Mouse (Mus musculus): ENCODE data around the gene Ints11. TPM values are rescaled to one million over a fixed set of nuclear protein-coding genes. Genes with fewer than 3 reads are reported as not detected.

Gene Ints11
- polyA plus RNA-seq, 1 experiment from 2014 or later, result 94.1 TPM

Small RNAs within 50 kb of the gene (microRNA-seq; reads per million reads assigned to microRNA genes)
- gene Gm22991, result not detected

Other genes with a start within 250 kb of the Ints11 start
- gene Cdk11b, start 244.7 kb upstream of the Ints11 start, polyA plus RNA-seq (2016; fragmentation: Nextera tagmentation; extraction: Ambion mirVana), result 91.6 and 97.7 TPM in 2 replicates
- not detected in 2 replicates for gene Gm10563, start 224.1 kb upstream of the Ints11 start, polyA plus RNA-seq (2016; fragmentation: Nextera tagmentation; extraction: Ambion mirVana)
- 2.2 and 2.4 TPM in 2 replicates for gene Mmp23, start 216.2 kb upstream of the Ints11 start, polyA plus RNA-seq (2016; fragmentation: Nextera tagmentation; extraction: Ambion mirVana)
- 30.7 and 35.8 TPM in 2 replicates for gene Mib2, start 200.3 kb upstream of the Ints11 start, polyA plus RNA-seq (2016; fragmentation: Nextera tagmentation; extraction: Ambion mirVana)
- gene Fndc10, start 175.2 kb upstream of the Ints11 start, polyA plus RNA-seq (2016; fragmentation: Nextera tagmentation; extraction: Ambion mirVana), result 2.4 and 5.9 TPM in 2 replicates
- 137 and 139 TPM in 2 replicates for gene Ssu72, start 164.7 kb upstream of the Ints11 start, polyA plus RNA-seq (2016; fragmentation: Nextera tagmentation; extraction: Ambion mirVana)
- 2.5 and 3.2 TPM in 2 replicates for gene Tmem240, start 134.7 kb upstream of the Ints11 start, polyA plus RNA-seq (2016; fragmentation: Nextera tagmentation; extraction: Ambion mirVana)
- gene Atad3a, start 108.5 kb upstream of the Ints11 start, polyA plus RNA-seq (2016; fragmentation: Nextera tagmentation; extraction: Ambion mirVana), result 95.3 and 99.0 TPM in 2 replicates
- 9.8 and 11.5 TPM in 2 replicates for gene Vwa1, start 94.8 kb upstream of the Ints11 start, polyA plus RNA-seq (2016; fragmentation: Nextera tagmentation; extraction: Ambion mirVana)
- gene Tmem88b, start 83.7 kb upstream of the Ints11 start, polyA plus RNA-seq (2016; fragmentation: Nextera tagmentation; extraction: Ambion mirVana), result 0.22 and 0.35 TPM in 2 replicates
- gene Ankrd65, start 79.1 kb upstream of the Ints11 start, polyA plus RNA-seq (2016; fragmentation: Nextera tagmentation; extraction: Ambion mirVana), result not detected in 2 replicates
- 209 and 210 TPM in 2 replicates for gene Mrpl20, start 66.7 kb upstream of the Ints11 start, polyA plus RNA-seq (2016; fragmentation: Nextera tagmentation; extraction: Ambion mirVana)
- 195 and 202 TPM in 2 replicates for gene Ccnl2, start 57.1 kb upstream of the Ints11 start, polyA plus RNA-seq (2016; fragmentation: Nextera tagmentation; extraction: Ambion mirVana)
- 131 and 132 TPM in 2 replicates for gene Aurkaip1, start 38.3 kb upstream of the Ints11 start, polyA plus RNA-seq (2016; fragmentation: Nextera tagmentation; extraction: Ambion mirVana)
- 22.9 and 24.3 TPM in 2 replicates for gene Mxra8, start 29.9 kb upstream of the Ints11 start, polyA plus RNA-seq (2016; fragmentation: Nextera tagmentation; extraction: Ambion mirVana)
- gene Dvl1, start 22.1 kb upstream of the Ints11 start, polyA plus RNA-seq (2016; fragmentation: Nextera tagmentation; extraction: Ambion mirVana), result 6.1 and 9.2 TPM in 2 replicates
- 0.51 and 0.61 TPM in 2 replicates for gene Tas1r3, start 6.2 kb upstream of the Ints11 start, polyA plus RNA-seq (2016; fragmentation: Nextera tagmentation; extraction: Ambion mirVana)
- gene Cptp, start 106 bp upstream of the Ints11 start, polyA plus RNA-seq (2016; fragmentation: Nextera tagmentation; extraction: Ambion mirVana), result 17.9 and 23.4 TPM in 2 replicates
- 44.6 and 48.8 TPM in 2 replicates for gene Pusl1, start 22.2 kb downstream of the Ints11 start, polyA plus RNA-seq (2016; fragmentation: Nextera tagmentation; extraction: Ambion mirVana)
- 47.9 and 57.2 TPM in 2 replicates for gene Acap3, start 22.3 kb downstream of the Ints11 start, polyA plus RNA-seq (2016; fragmentation: Nextera tagmentation; extraction: Ambion mirVana)
- 154 and 159 TPM in 2 replicates for gene Ube2j2, start 74.3 kb downstream of the Ints11 start, polyA plus RNA-seq (2016; fragmentation: Nextera tagmentation; extraction: Ambion mirVana)
- gene C1qtnf12, start 92.8 kb downstream of the Ints11 start, polyA plus RNA-seq (2016; fragmentation: Nextera tagmentation; extraction: Ambion mirVana), result 10.9 and 11.6 TPM in 2 replicates
- gene B3galt6, start 123.1 kb downstream of the Ints11 start, polyA plus RNA-seq (2016; fragmentation: Nextera tagmentation; extraction: Ambion mirVana), result 16.4 and 18.6 TPM in 2 replicates
- gene Sdf4, start 123.3 kb downstream of the Ints11 start, polyA plus RNA-seq (2016; fragmentation: Nextera tagmentation; extraction: Ambion mirVana), result 115 and 117 TPM in 2 replicates
- 0.70 and 1.2 TPM in 2 replicates for gene Tnfrsf4, start 144.3 kb downstream of the Ints11 start, polyA plus RNA-seq (2016; fragmentation: Nextera tagmentation; extraction: Ambion mirVana)
- gene Tnfrsf18, start 156.6 kb downstream of the Ints11 start, polyA plus RNA-seq (2016; fragmentation: Nextera tagmentation; extraction: Ambion mirVana), result 1.3 and 1.4 TPM in 2 replicates
- 0.22 and 0.37 TPM in 2 replicates for gene Ttll10, start 189.9 kb downstream of the Ints11 start, polyA plus RNA-seq (2016; fragmentation: Nextera tagmentation; extraction: Ambion mirVana)
- 68.9 and 69.0 TPM in 2 replicates for gene 9430015G10Rik, start 240.4 kb downstream of the Ints11 start, polyA plus RNA-seq (2016; fragmentation: Nextera tagmentation; extraction: Ambion mirVana)